Mouse (Mus musculus) E14TG2a.4 (cell line): ENCODE data around the gene Arpc4.

Source experiments
- CTCF ChIP-seq: conservative IDR thresholded peaks from 2 replicates; pipeline ENCODE4 v1.5.1; 2014; ENCODE audit warnings: low read length
- NANOG ChIP-seq: IDR thresholded peaks from 2 replicates; pipeline ENCODE4 v1.6.1; 2014; ENCODE audit warnings: borderline replicate concordance, low read length, mixed read lengths
- POU5F1 ChIP-seq: IDR thresholded peaks from 2 replicates; pipeline ENCODE4 v1.6.1; 2014; ENCODE audit warnings: low read length, borderline replicate concordance

DNA sequence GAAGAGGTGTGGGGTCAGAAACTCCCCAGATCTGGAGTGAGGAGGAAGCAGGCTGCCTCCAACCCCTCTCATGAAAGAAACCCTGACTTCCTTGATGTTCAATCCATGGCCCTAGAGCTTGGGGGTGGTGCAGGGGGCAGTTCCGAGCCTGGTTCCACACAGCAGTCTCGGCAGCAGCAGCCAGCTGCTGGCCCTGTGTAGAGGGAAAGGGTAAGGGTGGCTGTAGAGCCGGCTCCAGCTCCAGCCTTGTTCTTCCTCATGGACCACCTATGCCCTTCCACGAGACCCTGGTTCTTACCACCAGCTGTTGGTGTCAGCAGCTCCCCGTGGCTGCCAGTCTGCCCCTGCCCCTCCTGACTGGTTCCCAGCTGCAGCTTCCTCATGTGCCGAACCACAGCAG, 43.7 kb upstream of the Arpc4 start:
- TF ChIP-seq CTCF (no peak), POU5F1 (no peak), NANOG (no peak)
